Mouse (Mus musculus) liver, postnatal 0 days (tissue): ENCODE results near the gene Drc3. TPM values are rescaled to one million over a fixed set of nuclear protein-coding genes. Genes with fewer than 3 reads are reported as not detected.

Source experiments
- ATAC-seq: fragments of 200-750 bp; cut with Nextera tagmentation; 2 replicates; pipeline ENCODE4 v1.8.0; 2017; ENCODE audit warnings: mild to moderate bottlenecking, moderate library complexity
- DNase-seq: peaks from one replicate; pipeline ENCODE4 v3.0.0-alpha.2; 2016
- H3K27ac ChIP-seq: fragments of 300-500 bp; sonication (generic); 2 replicates; pipeline ENCODE4 v1.5.1; 2014; ENCODE audit warnings: antibody characterized with exemption, moderate library complexity, mild to moderate bottlenecking, low read depth
- H3K27me3 ChIP-seq: fragments of 300-500 bp; sonication (generic); 2 replicates; pipeline ENCODE4 v1.6.1; 2014; ENCODE audit warnings: low read length, control low read depth, mixed read lengths; ENCODE audit not compliant: insufficient read depth
- H3K36me3 ChIP-seq: fragments of 300-500 bp; sonication (generic); replicated peaks from 2 replicates; pipeline ENCODE4 v1.6.1; 2014; ENCODE audit warnings: mild to moderate bottlenecking, control low read depth, low read length, moderate library complexity, mixed read lengths; ENCODE audit not compliant: insufficient read depth
- H3K4me1 ChIP-seq: fragments of 300-500 bp; sonication (generic); 2 replicates; pipeline ENCODE4 v1.6.1; 2014; ENCODE audit warnings: antibody characterized with exemption, mild to moderate bottlenecking, control low read depth; ENCODE audit not compliant: insufficient read depth
- H3K4me2 ChIP-seq: fragments of 300-500 bp; sonication (generic); 2 replicates; pipeline ENCODE4 v1.6.1; 2014; ENCODE audit warnings: low read depth, mild to moderate bottlenecking, low read length, moderate library complexity, mixed read lengths
- H3K4me3 ChIP-seq: fragments of 300-500 bp; sonication (generic); 2 replicates; pipeline ENCODE4 v1.5.1; 2014; ENCODE audit warnings: low read depth, low read length
- H3K9ac ChIP-seq: fragments of 300-500 bp; sonication (generic); replicated peaks from 2 replicates; pipeline ENCODE4 v1.6.1; 2014; ENCODE audit warnings: mild to moderate bottlenecking, moderate library complexity
- H3K9me3 ChIP-seq: fragments of 300-500 bp; sonication (generic); 2 replicates; pipeline ENCODE4 v1.6.1; 2016; ENCODE audit warnings: mild to moderate bottlenecking, control low read depth, low read length, mixed read lengths
- CTCF ChIP-seq: sonication (generic); IDR thresholded peaks from 2 replicates; pipeline ENCODE4 v1.5.1; 2016; ENCODE audit warnings: antibody characterized with exemption, low read depth
- EP300 ChIP-seq: IDR thresholded peaks from 2 replicates; pipeline ENCODE4 v1.6.1; 2016; ENCODE audit warnings: antibody characterized with exemption, low read depth, mild to moderate bottlenecking
- WGBS: fragments of 180-500 bp; shearing (Covaris S2); extraction: QIAGEN DNeasy Blood & Tissue Kit; methylation state at CpG from one replicate; pipeline ENCODE4 v1.1.7; 2014; ENCODE audit not compliant: insufficient replicate concordance; 5-methylcytosine and 5-hydroxymethylcytosine counted together
- polyA plus RNA-seq: library from polyadenylated mRNA; unstranded; fragments of >200 nt; fragmentation: Nextera tagmentation; extraction: Ambion mirVana; gene quantifications from 2 replicates; pipeline ENCODE4 v1.2.1, GENCODE M21; 2015

Drc3 gene
- polyA plus RNA-seq, 1 experiment from 2014 or later = 0.54 TPM

GRCm38 (mm10) chr11:60391346-60391745 lies 38.2 kb downstream of the Drc3 start:
- H3K9ac ChIP-seq = no peak overlapping the region
- H3K27me3 ChIP-seq = no peaks in the 10 kb centered on the region
- no peak overlapping the region for H3K4me3 ChIP-seq
- H3K4me2 ChIP-seq = no peak overlapping the region
- ATAC-seq (no peak), DNase-seq (no peak)
- no peaks in the 10 kb centered on the region for H3K9me3 ChIP-seq
- TF ChIP-seq EP300 (no peak), CTCF (no peak)
- no peaks in the 10 kb centered on the region for H3K36me3 ChIP-seq
- H3K4me1 ChIP-seq = no peaks in the 10 kb centered on the region
- WGBS = 80% methylated on average over 6 of the region's 6 CpGs
- H3K27ac ChIP-seq = no peak overlapping the region

- no peak overlapping the region for H3K9ac ChIP-seq
- TF ChIP-seq CTCF (no peak), EP300 (no peak)
- no peaks in the 10 kb centered on the region for H3K4me1 ChIP-seq
- H3K27me3 ChIP-seq = no peaks in the 10 kb centered on the region
- H3K4me2 ChIP-seq = no peak overlapping the region
- peaks cover 12% of the 10 kb centered on the region for H3K36me3 ChIP-seq
- no peak overlapping the region for H3K27ac ChIP-seq
- 76% methylated on average over 6 of the region's 6 CpGs for WGBS
- no peaks in the 10 kb centered on the region for H3K9me3 ChIP-seq
- no peak overlapping the region for H3K4me3 ChIP-seq
- DNase-seq (peak; percentile 23), ATAC-seq (no peak)
Observed at GRCm38 (mm10) chr11:60396546-60396945, 43.4 kb downstream of the Drc3 start.

GRCm38 (mm10) chr11:60397172-60397571 lies 44.0 kb downstream of the Drc3 start:
- Histone ChIP-seq H3K4me3 (no peak overlapping the region), H3K4me2 (no peak overlapping the region), H3K27ac (no peak overlapping the region), H3K4me1 (no peaks in the 10 kb centered on the region), H3K27me3 (no peaks in the 10 kb centered on the region), H3K9me3 (no peaks in the 10 kb centered on the region), H3K36me3 (peaks cover 15% of the 10 kb centered on the region), H3K9ac (no peak overlapping the region)
- TF ChIP-seq CTCF = no peak
- no peak for TF ChIP-seq EP300
- 74% methylated on average over 2 of the region's 2 CpGs for WGBS
- DNase-seq = no peak
- no peak for ATAC-seq

GRCm38 (mm10) chr11:60406606-60407005 lies 53.5 kb downstream of the Drc3 start:
- no peak overlapping the region for H3K4me2 ChIP-seq
- no peaks in the 10 kb centered on the region for H3K4me1 ChIP-seq
- ATAC-seq = no peak
- no peaks in the 10 kb centered on the region for H3K27me3 ChIP-seq
- no peaks in the 10 kb centered on the region for H3K9me3 ChIP-seq
- no peak overlapping the region for H3K27ac ChIP-seq
- H3K36me3 ChIP-seq = peaks cover 68% of the 10 kb centered on the region
- H3K9ac ChIP-seq = no peak overlapping the region
- no peak for TF ChIP-seq CTCF
- no peak for TF ChIP-seq EP300
- DNase-seq = no peak
- WGBS = 97% methylated on average over 1 of the region's 1 CpGs
- no peak overlapping the region for H3K4me3 ChIP-seq

GRCm38 (mm10) chr11:60412173-60412572 lies 59.0 kb downstream of the Drc3 start:
- DNase-seq (peak; percentile 60), ATAC-seq (no peak)
- H3K27me3 ChIP-seq = no peaks in the 10 kb centered on the region
- H3K4me3 ChIP-seq = no peak overlapping the region
- peaks cover 12% of the 10 kb centered on the region for H3K4me1 ChIP-seq
- no peaks in the 10 kb centered on the region for H3K9me3 ChIP-seq
- H3K36me3 ChIP-seq = peaks cover 19% of the 10 kb centered on the region
- no peak overlapping the region for H3K4me2 ChIP-seq
- no peak overlapping the region for H3K27ac ChIP-seq
- TF ChIP-seq EP300 (no peak), CTCF (peak; percentile 70)
- 7% methylated on average over 3 of the region's 3 CpGs for WGBS
- no peak overlapping the region for H3K9ac ChIP-seq

- WGBS = 85% methylated on average over 2 of the region's 2 CpGs
- no peaks in the 10 kb centered on the region for H3K9me3 ChIP-seq
- peaks cover 13% of the 10 kb centered on the region for H3K36me3 ChIP-seq
- ATAC-seq (no peak), DNase-seq (no peak)
- H3K4me1 ChIP-seq = peaks cover 13% of the 10 kb centered on the region
- no peak overlapping the region for H3K9ac ChIP-seq
- TF ChIP-seq CTCF = no peak
- H3K27ac ChIP-seq = no peak overlapping the region
- H3K4me3 ChIP-seq = no peak overlapping the region
- no peak overlapping the region for H3K4me2 ChIP-seq
- no peaks in the 10 kb centered on the region for H3K27me3 ChIP-seq
Observed at GRCm38 (mm10) chr11:60412921-60413320, 59.8 kb downstream of the Drc3 start.

- peak overlapping the region; percentile 83 for H3K9ac ChIP-seq
Observed at GRCm38 (mm10) chr11:60416590-60416962, 63.4 kb downstream of the Drc3 start.

More at GRCm38 (mm10) chr11:60416590-60416962, 63.4 kb downstream of the Drc3 start:
- Histone ChIP-seq H3K36me3 (no peaks in the 10 kb centered on the region), H3K27ac (peak overlapping the region; percentile 90), H3K4me2 (peak overlapping the region; percentile 85), H3K27me3 (no peaks in the 10 kb centered on the region), H3K9me3 (no peaks in the 10 kb centered on the region), H3K4me1 (peaks cover 26% of the 10 kb centered on the region), H3K4me3 (peak overlapping the region; percentile 95)
- peak; percentile 35 for ATAC-seq
- under 1% methylated on average over 21 of the region's 21 CpGs for WGBS
- no peak for DNase-seq
- no peak for TF ChIP-seq CTCF
- TF ChIP-seq EP300 = no peak
